Mouse (Mus musculus): ENCODE data around the gene Axdnd1. TPM values are rescaled to one million over a fixed set of nuclear protein-coding genes. Genes with fewer than 3 reads are reported as not detected.

The Axdnd1 gene
- polyA plus RNA-seq, 1 experiment from 2014 or later, result 0.30 TPM

DNA sequence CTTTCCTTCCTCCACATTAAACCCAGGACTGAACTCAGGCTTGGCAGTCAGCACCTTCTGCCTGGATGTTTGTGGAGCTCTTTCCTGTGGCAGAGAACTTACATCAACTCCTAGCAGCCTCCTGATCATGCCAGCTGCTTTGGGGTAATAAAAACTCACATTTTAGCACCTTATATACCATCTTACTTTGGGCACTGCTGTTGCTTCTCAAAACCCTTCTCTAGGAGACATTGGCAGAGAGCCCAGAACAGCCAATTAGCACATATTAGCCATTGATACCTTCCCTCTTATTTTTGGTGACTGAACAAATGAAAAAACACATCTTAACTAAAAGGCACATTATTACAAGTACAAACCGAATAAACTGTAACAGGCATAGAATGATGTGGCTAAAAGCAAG, 24.1 kb upstream of the Axdnd1 start:
- no peak for DNase-seq (ENCODE audit: low spot score, missing footprints)
- no peaks in the 10 kb centered on the region for H3K4me1 ChIP-seq (ENCODE audit: control insufficient read depth, insufficient read depth, low read length)
- no peak overlapping the region for H3K27ac ChIP-seq (ENCODE audit: low read depth, low read length)
- H3K9ac ChIP-seq (ENCODE audit: low read length), result no peak overlapping the region
- WGBS, result 98% methylated on average over 1 of the region's 1 CpGs
- H3K4me2 ChIP-seq, result no peak overlapping the region
- no peak for ATAC-seq (ENCODE audit: low FRiP score)
- H3K36me3 ChIP-seq (ENCODE audit: control insufficient read depth, insufficient read depth, low read length), result 0 out of 2 replicates have a peak, but pooled peaks cover 4% of the 10 kb centered on the region
- H3K4me3 ChIP-seq (ENCODE audit: low read depth, low read length), result no peak overlapping the region
- H3K27me3 ChIP-seq (ENCODE audit: control insufficient read depth, insufficient read depth, low read length), result no peaks in the 10 kb centered on the region
- no peaks in the 10 kb centered on the region for H3K9me3 ChIP-seq (ENCODE audit: control insufficient read depth, low read length)

DNA sequence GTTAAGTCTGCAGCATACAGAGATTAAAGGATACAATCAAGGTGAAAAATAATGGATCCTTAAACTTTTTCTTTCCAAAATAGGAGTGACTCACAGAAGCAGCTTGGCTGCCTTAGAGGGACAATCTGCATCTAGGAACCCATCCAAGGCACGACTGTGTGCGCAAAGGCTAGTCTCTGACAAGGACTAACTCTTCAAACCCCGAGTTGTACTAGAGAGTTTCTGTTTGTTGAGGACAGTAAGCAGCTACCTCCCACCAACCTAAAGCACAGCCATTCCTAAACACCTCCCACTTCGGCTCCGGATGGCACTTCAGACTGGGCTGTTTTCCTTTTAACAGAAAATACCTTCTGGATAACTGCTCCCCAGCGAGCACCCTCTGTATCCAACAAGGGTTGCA, 21.8 kb upstream of the Axdnd1 start:
- Histone ChIP-seq H3K27ac (ENCODE audit: low read depth, low read length) (no peak overlapping the region), H3K9ac (ENCODE audit: low read length) (no peak overlapping the region), H3K4me3 (ENCODE audit: low read depth, low read length) (no peak overlapping the region), H3K36me3 (ENCODE audit: control insufficient read depth, insufficient read depth, low read length) (peaks cover 4% of the 10 kb centered on the region; the same call in 1 of the 2 replicates), H3K27me3 (ENCODE audit: control insufficient read depth, insufficient read depth, low read length) (no peaks in the 10 kb centered on the region), H3K9me3 (ENCODE audit: control insufficient read depth, low read length) (no peaks in the 10 kb centered on the region), H3K4me1 (ENCODE audit: control insufficient read depth, insufficient read depth, low read length) (no peaks in the 10 kb centered on the region), H3K4me2 (no peak overlapping the region)
- no peak for DNase-seq (ENCODE audit: low spot score, missing footprints)
- WGBS, result 94% methylated on average over 6 of the region's 6 CpGs
- ATAC-seq (ENCODE audit: low FRiP score), result no peak

DNA sequence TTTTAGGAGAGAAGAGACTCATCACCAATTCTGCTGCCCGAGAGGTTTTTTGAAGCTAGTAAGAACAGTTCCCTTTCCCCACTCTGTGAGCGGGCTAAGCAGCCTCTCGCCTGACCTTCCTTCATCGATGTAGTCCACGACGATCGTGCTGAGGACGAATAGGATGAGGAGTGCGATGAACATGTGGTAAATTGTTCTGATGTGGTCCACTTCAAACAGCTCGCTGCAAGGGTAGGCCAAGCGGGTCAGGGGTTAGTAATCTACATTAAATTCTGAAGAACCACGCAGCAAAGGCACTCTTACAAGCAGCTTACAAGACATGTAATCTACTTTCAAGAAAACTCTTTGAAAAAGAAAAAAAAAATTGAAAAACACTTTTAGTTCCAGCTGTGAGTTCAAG, 21.3 kb upstream of the Axdnd1 start:
- Histone ChIP-seq H3K9ac (ENCODE audit: low read length) (no peak overlapping the region), H3K27me3 (ENCODE audit: control insufficient read depth, insufficient read depth, low read length) (no peaks in the 10 kb centered on the region), H3K4me2 (no peak overlapping the region), H3K36me3 (ENCODE audit: control insufficient read depth, insufficient read depth, low read length) (peaks cover 7% of the 10 kb centered on the region; the same call in 1 of the 2 replicates), H3K4me1 (ENCODE audit: control insufficient read depth, insufficient read depth, low read length) (no peaks in the 10 kb centered on the region), H3K27ac (ENCODE audit: low read depth, low read length) (no peak overlapping the region), H3K4me3 (ENCODE audit: low read depth, low read length) (no peak overlapping the region), H3K9me3 (ENCODE audit: control insufficient read depth, low read length) (no peaks in the 10 kb centered on the region)
- ATAC-seq (ENCODE audit: low FRiP score) (no peak), DNase-seq (ENCODE audit: low spot score, missing footprints) (no peak)
- 94% methylated on average over 12 of the region's 12 CpGs for WGBS

DNA sequence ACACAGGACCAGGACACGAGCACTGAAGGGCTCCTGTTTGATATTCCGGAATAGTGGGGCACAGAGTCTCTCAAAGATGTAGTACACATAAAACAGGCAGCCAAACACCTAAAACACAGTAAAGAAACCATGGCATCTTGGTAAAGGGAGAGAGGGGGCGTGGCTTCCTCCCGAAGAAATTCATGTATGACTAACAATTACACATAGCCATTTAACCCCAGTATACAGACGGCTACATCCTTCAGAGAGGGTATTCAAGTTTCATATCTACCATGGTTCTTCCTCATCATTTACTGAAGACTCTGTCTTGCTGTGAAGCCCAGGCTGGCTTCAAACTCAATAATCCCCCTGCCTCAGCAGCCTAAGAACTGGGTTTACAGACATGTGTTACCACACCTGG, 16.8 kb upstream of the Axdnd1 start:
- no peak for ATAC-seq (ENCODE audit: low FRiP score)
- peaks cover 16% of the 10 kb centered on the region; the same call in 1 of the 2 replicates for H3K36me3 ChIP-seq (ENCODE audit: control insufficient read depth, insufficient read depth, low read length)
- no peak for DNase-seq (ENCODE audit: low spot score, missing footprints)
- H3K4me2 ChIP-seq, result no peak overlapping the region
- no peak overlapping the region for H3K27ac ChIP-seq (ENCODE audit: low read depth, low read length)
- no peak overlapping the region for H3K9ac ChIP-seq (ENCODE audit: low read length)
- WGBS, result 92% methylated on average over 5 of the region's 5 CpGs
- H3K27me3 ChIP-seq (ENCODE audit: control insufficient read depth, insufficient read depth, low read length), result no peaks in the 10 kb centered on the region
- H3K9me3 ChIP-seq (ENCODE audit: control insufficient read depth, low read length), result no peaks in the 10 kb centered on the region
- no peak overlapping the region for H3K4me3 ChIP-seq (ENCODE audit: low read depth, low read length)
- no peaks in the 10 kb centered on the region for H3K4me1 ChIP-seq (ENCODE audit: control insufficient read depth, insufficient read depth, low read length)

GRCm38 (mm10) chr1:156437016-156437708, 16.2 kb upstream of the Axdnd1 start:
- no peak overlapping the region for H3K27ac ChIP-seq (ENCODE audit: low read depth, low read length)
- no peaks in the 10 kb centered on the region for H3K4me1 ChIP-seq (ENCODE audit: control insufficient read depth, insufficient read depth, low read length)
- no peak overlapping the region for H3K4me3 ChIP-seq (ENCODE audit: low read depth, low read length)
- H3K27me3 ChIP-seq (ENCODE audit: control insufficient read depth, insufficient read depth, low read length), result no peaks in the 10 kb centered on the region
- H3K9me3 ChIP-seq (ENCODE audit: control insufficient read depth, low read length), result no peaks in the 10 kb centered on the region
- no peak for ATAC-seq (ENCODE audit: low FRiP score)
- peaks cover 16% of the 10 kb centered on the region; the same call in 1 of the 2 replicates for H3K36me3 ChIP-seq (ENCODE audit: control insufficient read depth, insufficient read depth, low read length)
- DNase-seq (ENCODE audit: low spot score, missing footprints), result no peak
- H3K9ac ChIP-seq (ENCODE audit: low read length), result no peak overlapping the region
- H3K4me2 ChIP-seq, result no peak overlapping the region
- 95% methylated on average over 8 of the region's 8 CpGs for WGBS

DNA sequence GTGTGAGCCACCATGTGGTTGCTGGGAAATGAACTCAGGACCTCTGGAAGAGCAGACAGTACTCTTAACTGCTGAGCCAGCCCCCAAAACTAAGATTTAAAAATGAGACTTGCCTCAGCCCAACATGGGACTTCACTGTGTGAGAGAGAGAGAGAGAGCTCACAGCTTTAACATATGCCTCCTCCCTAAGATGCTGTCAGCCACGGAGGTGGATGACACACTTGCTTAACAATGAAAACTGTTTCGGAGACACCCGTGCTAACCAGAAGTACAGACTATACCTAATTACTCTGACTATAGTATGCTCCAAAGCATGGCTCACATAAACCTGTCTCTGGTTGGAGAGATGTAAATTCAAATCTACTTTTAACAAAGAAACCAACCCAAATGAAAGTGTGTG, 12.5 kb upstream of the Axdnd1 start:
- no peak overlapping the region for H3K4me2 ChIP-seq
- H3K9me3 ChIP-seq (ENCODE audit: control insufficient read depth, low read length), result no peaks in the 10 kb centered on the region
- H3K9ac ChIP-seq (ENCODE audit: low read length), result no peak overlapping the region
- DNase-seq (ENCODE audit: low spot score, missing footprints), result no peak
- no peaks in the 10 kb centered on the region for H3K4me1 ChIP-seq (ENCODE audit: control insufficient read depth, insufficient read depth, low read length)
- no peak for ATAC-seq (ENCODE audit: low FRiP score)
- no peak overlapping the region for H3K4me3 ChIP-seq (ENCODE audit: low read depth, low read length)
- H3K27me3 ChIP-seq (ENCODE audit: control insufficient read depth, insufficient read depth, low read length), result no peaks in the 10 kb centered on the region
- WGBS, result 91% methylated on average over 3 of the region's 3 CpGs
- no peak overlapping the region for H3K27ac ChIP-seq (ENCODE audit: low read depth, low read length)
- peaks cover 14% of the 10 kb centered on the region; the same call in 1 of the 2 replicates for H3K36me3 ChIP-seq (ENCODE audit: control insufficient read depth, insufficient read depth, low read length)

DNA sequence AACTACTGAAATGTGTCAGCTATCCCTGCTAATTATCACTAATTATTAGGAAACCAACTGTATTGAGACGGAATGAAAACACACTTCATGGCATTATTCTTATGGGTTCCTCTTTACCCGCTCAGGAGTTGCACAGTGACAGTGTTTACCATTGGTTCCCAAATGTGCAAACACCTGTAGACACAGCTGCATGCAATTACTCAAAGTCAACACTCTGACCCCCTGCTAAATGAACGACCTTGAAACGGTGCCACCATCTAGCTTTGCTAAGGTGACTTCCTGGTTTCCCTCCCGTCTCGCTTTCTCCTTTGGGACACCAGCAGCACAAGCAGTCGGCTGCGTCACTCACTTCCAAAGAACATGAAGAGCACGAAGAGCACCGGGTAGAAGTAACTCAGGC, 11.5 kb upstream of the Axdnd1 start:
- H3K27me3 ChIP-seq (ENCODE audit: control insufficient read depth, insufficient read depth, low read length), result no peaks in the 10 kb centered on the region

DNA sequence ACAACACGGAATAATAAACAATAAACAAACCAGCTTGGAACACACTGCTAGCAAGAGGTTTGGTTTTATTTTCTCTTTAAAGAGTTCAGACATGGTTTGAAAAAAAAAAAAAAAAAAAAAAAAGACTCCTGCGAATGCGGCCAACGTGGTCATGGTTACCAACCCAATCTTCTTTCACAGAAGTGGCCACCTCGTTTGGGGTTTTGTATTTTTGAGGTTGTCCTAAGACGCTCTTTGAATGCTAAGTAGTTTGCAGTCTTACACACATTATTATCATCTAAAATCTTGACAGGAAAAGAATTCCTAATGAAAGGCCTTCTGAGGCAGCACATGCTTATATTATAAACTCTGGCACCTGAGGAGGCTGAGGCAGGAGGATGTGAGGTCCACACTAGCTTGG, 7.5 kb upstream of the Axdnd1 start:
- peaks cover 2% of the 10 kb centered on the region; the same call in 1 of the 2 replicates for H3K36me3 ChIP-seq (ENCODE audit: control insufficient read depth, insufficient read depth, low read length)
- no peak overlapping the region for H3K4me2 ChIP-seq
- no peak for DNase-seq (ENCODE audit: low spot score, missing footprints)

More for the DNA sequence above, 11.5 kb upstream of the Axdnd1 start:
- no peak overlapping the region for H3K4me2 ChIP-seq
- ATAC-seq (ENCODE audit: low FRiP score) (no peak), DNase-seq (ENCODE audit: low spot score, missing footprints) (no peak)
- no peak overlapping the region for H3K4me3 ChIP-seq (ENCODE audit: low read depth, low read length)
- H3K9ac ChIP-seq (ENCODE audit: low read length), result no peak overlapping the region
- H3K9me3 ChIP-seq (ENCODE audit: control insufficient read depth, low read length), result no peaks in the 10 kb centered on the region
- WGBS, result 88% methylated on average over 10 of the region's 10 CpGs
- peaks cover 12% of the 10 kb centered on the region; the same call in 1 of the 2 replicates for H3K36me3 ChIP-seq (ENCODE audit: control insufficient read depth, insufficient read depth, low read length)
- H3K27ac ChIP-seq (ENCODE audit: low read depth, low read length), result no peak overlapping the region
- no peaks in the 10 kb centered on the region for H3K4me1 ChIP-seq (ENCODE audit: control insufficient read depth, insufficient read depth, low read length)

GRCm38 (mm10) chr1:156425746-156426145, 4.8 kb upstream of the Axdnd1 start:
- H3K36me3 ChIP-seq (ENCODE audit: control insufficient read depth, insufficient read depth, low read length), result no peaks in the 10 kb centered on the region
- no peaks in the 10 kb centered on the region for H3K27me3 ChIP-seq (ENCODE audit: control insufficient read depth, insufficient read depth, low read length)
- no peak overlapping the region for H3K4me3 ChIP-seq (ENCODE audit: low read depth, low read length)
- no peak overlapping the region for H3K27ac ChIP-seq (ENCODE audit: low read depth, low read length)
- H3K9me3 ChIP-seq (ENCODE audit: control insufficient read depth, low read length), result no peaks in the 10 kb centered on the region
- DNase-seq (ENCODE audit: low spot score, missing footprints) (no peak), ATAC-seq (ENCODE audit: low FRiP score) (no peak)
- 94% methylated on average over 4 of the region's 4 CpGs for WGBS
- no peak overlapping the region for H3K9ac ChIP-seq (ENCODE audit: low read length)
- no peaks in the 10 kb centered on the region for H3K4me1 ChIP-seq (ENCODE audit: control insufficient read depth, insufficient read depth, low read length)
- no peak overlapping the region for H3K4me2 ChIP-seq

More for the DNA sequence above, 7.5 kb upstream of the Axdnd1 start:
- H3K27me3 ChIP-seq (ENCODE audit: control insufficient read depth, insufficient read depth, low read length), result no peaks in the 10 kb centered on the region
- no peak overlapping the region for H3K4me3 ChIP-seq (ENCODE audit: low read depth, low read length)
- no peaks in the 10 kb centered on the region for H3K9me3 ChIP-seq (ENCODE audit: control insufficient read depth, low read length)
- WGBS, result 88% methylated on average over 6 of the region's 6 CpGs
- H3K9ac ChIP-seq (ENCODE audit: low read length), result no peak overlapping the region
- H3K4me1 ChIP-seq (ENCODE audit: control insufficient read depth, insufficient read depth, low read length), result no peaks in the 10 kb centered on the region
- H3K27ac ChIP-seq (ENCODE audit: low read depth, low read length), result no peak overlapping the region
- ATAC-seq (ENCODE audit: low FRiP score), result no peak

Measured in midbrain, embryonic 11.5 days (tissue).